Mouse (Mus musculus) liver, adult 2 months (tissue): ENCODE measurements around the gene Apba3. TPM values are rescaled to one million over a fixed set of nuclear protein-coding genes. Genes with fewer than 3 reads are reported as not detected.

Source experiments
- DNase-seq: peaks from one replicate; pipeline ENCODE4 v3.0.0-alpha.2; 2011; ENCODE audit warnings: low read depth, low spot score; ENCODE audit errors: extremely low read depth
- H3K27ac ChIP-seq: fragments of 200-500 bp; replicated peaks from 2 replicates; pipeline ENCODE4 v1.5.1; 2012; ENCODE audit warnings: low read depth, mild to moderate bottlenecking, control low read depth, inconsistent platforms, low read length; ENCODE audit not compliant: insufficient read depth
- H3K27me3 ChIP-seq: fragments of 200-500 bp; 2 replicates; pipeline ENCODE4 v1.6.1; 2012; ENCODE audit warnings: mild to moderate bottlenecking, moderate library complexity, low read length, inconsistent platforms; ENCODE audit not compliant: control insufficient read depth, insufficient read depth
- H3K36me3 ChIP-seq: fragments of 200-500 bp; 2 replicates; pipeline ENCODE4 v1.6.1; 2012; ENCODE audit warnings: low read length, inconsistent platforms; ENCODE audit not compliant: control insufficient read depth, insufficient read depth
- H3K4me1 ChIP-seq: fragments of 200-500 bp; 2 replicates; pipeline ENCODE4 v1.6.1; 2011; ENCODE audit warnings: low read length; ENCODE audit not compliant: control insufficient read depth, insufficient read depth
- H3K4me3 ChIP-seq: fragments of 200-500 bp; 2 replicates; pipeline ENCODE4 v1.5.1; 2011; ENCODE audit warnings: low read depth, mild to moderate bottlenecking, control low read depth, low read length, moderate library complexity; ENCODE audit not compliant: insufficient read depth
- H3K79me2 ChIP-seq: fragments of 200-500 bp; 2 replicates; pipeline ENCODE4 v1.6.1; 2012; ENCODE audit warnings: inconsistent platforms, mild to moderate bottlenecking, low read length, moderate library complexity; ENCODE audit not compliant: control insufficient read depth, insufficient read depth
- H3K9ac ChIP-seq: fragments of 200-500 bp; 2 replicates; pipeline ENCODE4 v1.6.1; 2012; ENCODE audit warnings: low read depth, mild to moderate bottlenecking, control low read depth, inconsistent platforms, low read length
- CTCF ChIP-seq: fragments of 200-500 bp; IDR thresholded peaks from 2 replicates; pipeline ENCODE4 v1.5.1; 2011; ENCODE audit warnings: low read depth, low read length, control low read depth
- POLR2A ChIP-seq: fragments of 200-500 bp; IDR thresholded peaks from 2 replicates; pipeline ENCODE4 v1.6.1; 2011; ENCODE audit warnings: low read length, control low read depth; ENCODE audit not compliant: insufficient read depth; ENCODE audit errors: extremely low read depth
- WGBS: fragments of 180-500 bp; shearing (Covaris S2); methylation state at CpG from one replicate; pipeline ENCODE4 v1.1.7; 2018; 5-methylcytosine and 5-hydroxymethylcytosine counted together
- polyA plus RNA-seq: library from polyadenylated mRNA; depleted of rRNA; stranded (reverse); fragments of >200 nt; gene quantifications from 2 replicates; pipeline ENCODE4 v1.2.3, GENCODE M21; 2012
- total RNA-seq: library from RNA; depleted of rRNA; stranded (reverse); fragments of >200 nt; gene quantifications from 2 replicates; pipeline ENCODE4 v1.2.3, GENCODE M21; 2014

Apba3 gene
- total and polyA plus RNA-seq, 2 experiments, result 30.5 to 143 TPM

DNA sequence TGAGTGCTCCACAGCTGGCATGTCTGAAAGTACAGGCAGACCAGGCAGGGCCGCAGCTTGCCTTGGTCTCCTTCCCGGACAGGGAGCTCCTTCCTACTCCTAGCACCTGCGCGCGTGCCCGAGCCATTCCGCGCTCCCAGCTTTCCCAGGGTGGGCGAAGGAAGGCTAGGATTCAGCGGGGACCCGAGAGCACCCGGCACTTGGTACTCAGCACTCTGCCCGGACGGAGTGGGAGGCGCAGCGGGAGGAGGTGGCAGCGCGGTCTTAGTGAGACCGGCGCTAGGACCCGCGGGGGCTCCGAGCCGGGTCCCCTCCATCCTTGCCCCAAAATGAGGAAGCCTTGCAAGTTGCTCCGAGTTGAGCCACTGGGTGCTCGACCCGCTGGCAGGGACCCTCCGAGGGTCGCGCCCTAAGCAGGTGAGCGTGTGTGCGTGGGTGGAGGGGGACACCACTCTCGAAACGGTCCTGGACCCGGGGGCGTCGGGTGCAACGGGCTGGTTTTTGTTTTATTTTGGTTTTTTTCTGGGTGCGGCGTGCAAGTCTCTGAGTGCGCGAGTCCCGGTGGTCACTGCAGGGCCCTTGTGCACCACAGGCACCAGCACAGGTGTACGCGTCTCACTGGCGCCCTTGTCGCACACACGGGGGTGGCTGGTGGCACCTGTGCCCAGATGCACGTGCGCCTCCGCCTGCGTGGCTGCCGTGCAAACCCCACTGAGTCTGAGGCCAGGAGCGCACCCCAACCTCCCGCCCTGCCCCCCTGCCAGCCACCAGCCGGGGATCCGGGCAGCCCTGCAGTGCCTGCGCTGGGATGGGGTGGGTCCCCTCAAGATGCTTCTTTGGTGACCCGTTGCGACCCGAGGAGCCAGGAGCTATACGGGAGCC is 9.4 kb upstream of the Apba3 start:
- H3K27me3 ChIP-seq, result peaks cover 21% of the 10 kb centered on the region
- H3K4me3 ChIP-seq, result peak overlapping the region; percentile 51
- DNase-seq, result no peak
- no peaks in the 10 kb centered on the region for H3K36me3 ChIP-seq
- TF ChIP-seq CTCF, result no peak
- no peak for TF ChIP-seq POLR2A
- WGBS, result 5% methylated on average over 62 of the region's 62 CpGs
- H3K27ac ChIP-seq, result no peak overlapping the region
- H3K4me1 ChIP-seq, result no peaks in the 10 kb centered on the region
- 0 out of 2 replicates have a peak overlapping the region, but pooled peaks have one; percentile 31 for H3K9ac ChIP-seq
- H3K79me2 ChIP-seq, result no peaks in the 10 kb centered on the region

GRCm38 (mm10) chr10:81259225-81259884 is 7.4 kb upstream of the Apba3 start:
- TF ChIP-seq POLR2A (no peak), CTCF (no peak)
- Histone ChIP-seq H3K4me3 (no peak overlapping the region), H3K36me3 (no peaks in the 10 kb centered on the region), H3K9ac (no peak overlapping the region), H3K27ac (no peak overlapping the region), H3K4me1 (no peaks in the 10 kb centered on the region), H3K79me2 (no peaks in the 10 kb centered on the region), H3K27me3 (peaks cover 21% of the 10 kb centered on the region)
- DNase-seq, result no peak
- 59% methylated on average over 21 of the region's 21 CpGs for WGBS

- H3K4me3 ChIP-seq, result no peak overlapping the region
- no peak overlapping the region for H3K27ac ChIP-seq
- 88% methylated on average over 4 of the region's 4 CpGs for WGBS
- DNase-seq, result no peak
- H3K4me1 ChIP-seq, result no peaks in the 10 kb centered on the region
- TF ChIP-seq CTCF (no peak), POLR2A (no peak)
- no peak overlapping the region for H3K9ac ChIP-seq
- H3K36me3 ChIP-seq, result no peaks in the 10 kb centered on the region
- H3K79me2 ChIP-seq, result no peaks in the 10 kb centered on the region
- H3K27me3 ChIP-seq, result peaks cover 21% of the 10 kb centered on the region
Observed at GRCm38 (mm10) chr10:81261025-81261424, 5.7 kb upstream of the Apba3 start.

GRCm38 (mm10) chr10:81265540-81265939 is 1.2 kb upstream of the Apba3 start:
- H3K9ac ChIP-seq, result no peak overlapping the region
- peaks cover 12% of the 10 kb centered on the region for H3K79me2 ChIP-seq
- TF ChIP-seq CTCF (no peak), POLR2A (no peak)
- no peaks in the 10 kb centered on the region for H3K36me3 ChIP-seq
- DNase-seq, result no peak
- 98% methylated on average over 8 of the region's 8 CpGs for WGBS
- H3K27ac ChIP-seq, result no peak overlapping the region
- H3K4me3 ChIP-seq, result no peak overlapping the region
- H3K27me3 ChIP-seq, result no peaks in the 10 kb centered on the region
- H3K4me1 ChIP-seq, result peaks cover 8% of the 10 kb centered on the region

DNA sequence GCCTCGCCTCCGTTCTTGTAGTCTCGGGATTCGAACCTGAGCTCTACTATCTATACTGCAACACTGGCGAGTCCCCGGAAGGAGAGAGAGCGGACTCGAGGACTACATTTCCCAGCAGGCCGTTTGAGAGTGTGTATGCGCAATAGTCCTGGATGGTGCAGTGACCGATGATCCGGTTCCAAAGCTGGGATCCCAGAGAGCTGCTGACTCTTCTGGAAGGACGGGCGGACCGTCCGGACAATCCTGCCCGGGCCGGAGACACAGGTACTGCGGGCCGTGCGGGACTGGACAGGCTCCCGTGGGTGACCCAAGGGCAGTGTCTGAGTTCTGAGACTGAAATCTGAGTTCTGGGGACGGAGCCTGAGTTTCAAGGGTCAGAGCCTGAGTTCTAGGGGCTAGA is 1.3 kb downstream of the Apba3 start:
- Histone ChIP-seq H3K9ac (peak overlapping the region; percentile 88), H3K27ac (peak overlapping the region; percentile 86), H3K79me2 (peaks cover 12% of the 10 kb centered on the region), H3K36me3 (peaks cover 2% of the 10 kb centered on the region; the same call in 1 of the 2 replicates), H3K27me3 (no peaks in the 10 kb centered on the region), H3K4me3 (peak overlapping the region; percentile 76), H3K4me1 (peaks cover 8% of the 10 kb centered on the region)
- peak; percentile 93 for TF ChIP-seq POLR2A
- TF ChIP-seq CTCF, result no peak
- peak; percentile 93 for DNase-seq
- 2% methylated on average over 23 of the region's 23 CpGs for WGBS
